Mouse (Mus musculus) midbrain, embryonic 13.5 days (tissue): ENCODE measurements around the gene Nfkbil1. TPM values are rescaled to one million over a fixed set of nuclear protein-coding genes. Genes with fewer than 3 reads are reported as not detected.

Experiments
- ATAC-seq: fragments of 200-750 bp; cut with Nextera tagmentation; 2 replicates; pipeline ENCODE4 v1.8.0; 2017; ENCODE audit warnings: mild to moderate bottlenecking, moderate TSS enrichment, moderate library complexity
- H3K27ac ChIP-seq: fragments of 300-500 bp; sonication (generic); 2 replicates; pipeline ENCODE4 v1.5.1; 2015; ENCODE audit warnings: inconsistent platforms, mild to moderate bottlenecking, moderate library complexity
- H3K27me3 ChIP-seq: fragments of 300-500 bp; sonication (generic); 2 replicates; pipeline ENCODE4 v1.6.1; 2015; ENCODE audit warnings: mild to moderate bottlenecking, inconsistent platforms
- H3K36me3 ChIP-seq: fragments of 300-500 bp; sonication (generic); 2 replicates; pipeline ENCODE4 v1.6.1; 2015; ENCODE audit warnings: mild to moderate bottlenecking, inconsistent platforms
- H3K4me1 ChIP-seq: fragments of 300-500 bp; sonication (generic); replicated peaks from 2 replicates; pipeline ENCODE4 v1.6.1; 2015; ENCODE audit warnings: inconsistent platforms
- H3K4me2 ChIP-seq: fragments of 300-500 bp; sonication (generic); replicated peaks from 2 replicates; pipeline ENCODE4 v1.6.1; 2015; ENCODE audit warnings: moderate library complexity, mild to moderate bottlenecking, inconsistent platforms
- H3K4me3 ChIP-seq: fragments of 300-500 bp; sonication (generic); replicated peaks from 2 replicates; pipeline ENCODE4 v1.5.1; 2015; ENCODE audit warnings: mild to moderate bottlenecking, inconsistent platforms
- H3K9ac ChIP-seq: fragments of 300-500 bp; sonication (generic); replicated peaks from 2 replicates; pipeline ENCODE4 v1.6.1; 2015; ENCODE audit warnings: mild to moderate bottlenecking, inconsistent platforms
- H3K9me3 ChIP-seq: fragments of 300-500 bp; sonication (generic); 2 replicates; pipeline ENCODE4 v1.6.1; 2016; ENCODE audit warnings: mild to moderate bottlenecking, inconsistent platforms
- WGBS: fragments of 180-500 bp; shearing (Covaris S2); methylation state at CpG from one replicate; pipeline ENCODE4 v1.1.7; 2015; 5-methylcytosine and 5-hydroxymethylcytosine counted together
- polyA plus RNA-seq: library from polyadenylated mRNA; unstranded; fragments of >200 nt; fragmentation: Nextera tagmentation; extraction: Ambion mirVana; gene quantifications from 2 replicates; pipeline ENCODE4 v1.2.1, GENCODE M21; 2015

The Nfkbil1 gene
- polyA plus RNA-seq, 1 experiment from 2014 or later: 11.0 TPM

GRCm38 (mm10) chr17:35251981-35252380 is 16.4 kb upstream of the Nfkbil1 start:
- WGBS: 83% methylated on average over 5 of the region's 5 CpGs
- no peak for ATAC-seq
- H3K4me2 ChIP-seq: no peak overlapping the region
- no peaks in the 10 kb centered on the region for H3K27me3 ChIP-seq
- no peak overlapping the region for H3K9ac ChIP-seq
- H3K4me3 ChIP-seq: no peak overlapping the region
- H3K4me1 ChIP-seq: peaks cover 4% of the 10 kb centered on the region; the same call in 1 of the 2 replicates
- no peaks in the 10 kb centered on the region for H3K9me3 ChIP-seq
- peaks cover 73% of the 10 kb centered on the region for H3K36me3 ChIP-seq
- no peak overlapping the region for H3K27ac ChIP-seq

GRCm38 (mm10) chr17:35251162-35251719 is 15.6 kb upstream of the Nfkbil1 start:
- H3K9ac ChIP-seq: no peak overlapping the region
- H3K27me3 ChIP-seq: no peaks in the 10 kb centered on the region
- peaks cover 9% of the 10 kb centered on the region for H3K4me1 ChIP-seq
- WGBS: 87% methylated on average over 15 of the region's 15 CpGs
- peaks cover 81% of the 10 kb centered on the region for H3K36me3 ChIP-seq
- no peak overlapping the region for H3K4me3 ChIP-seq
- no peak overlapping the region for H3K27ac ChIP-seq
- no peaks in the 10 kb centered on the region for H3K9me3 ChIP-seq
- ATAC-seq: peak; percentile 11; the same call in 1 of the 2 replicates
- no peak overlapping the region for H3K4me2 ChIP-seq

- Histone ChIP-seq H3K27me3 (no peaks in the 10 kb centered on the region), H3K4me2 (no peak overlapping the region), H3K9ac (no peak overlapping the region), H3K9me3 (no peaks in the 10 kb centered on the region), H3K4me3 (no peak overlapping the region), H3K36me3 (peaks cover 88% of the 10 kb centered on the region), H3K27ac (no peak overlapping the region), H3K4me1 (peaks cover 16% of the 10 kb centered on the region)
- ATAC-seq: no peak
- WGBS: 93% methylated on average over 3 of the region's 3 CpGs
Measured at GRCm38 (mm10) chr17:35250348-35251120, 14.9 kb upstream of the Nfkbil1 start.

GRCm38 (mm10) chr17:35249451-35250197 is 14.0 kb upstream of the Nfkbil1 start:
- H3K27ac ChIP-seq: no peak overlapping the region

GRCm38 (mm10) chr17:35248986-35249385 is 13.4 kb upstream of the Nfkbil1 start:
- H3K9ac ChIP-seq: no peak overlapping the region
- WGBS: 89% methylated on average over 14 of the region's 14 CpGs
- no peaks in the 10 kb centered on the region for H3K27me3 ChIP-seq
- H3K4me3 ChIP-seq: no peak overlapping the region
- ATAC-seq: no peak
- no peaks in the 10 kb centered on the region for H3K9me3 ChIP-seq
- no peak overlapping the region for H3K4me2 ChIP-seq
- H3K36me3 ChIP-seq: peaks cover 98% of the 10 kb centered on the region
- peaks cover 32% of the 10 kb centered on the region for H3K4me1 ChIP-seq
- no peak overlapping the region for H3K27ac ChIP-seq

More at GRCm38 (mm10) chr17:35249451-35250197, 14.0 kb upstream of the Nfkbil1 start:
- peaks cover 97% of the 10 kb centered on the region for H3K36me3 ChIP-seq
- no peaks in the 10 kb centered on the region for H3K27me3 ChIP-seq
- H3K9ac ChIP-seq: no peak overlapping the region
- H3K4me3 ChIP-seq: no peak overlapping the region
- 90% methylated on average over 19 of the region's 19 CpGs for WGBS
- ATAC-seq: no peak
- no peaks in the 10 kb centered on the region for H3K9me3 ChIP-seq
- peaks cover 25% of the 10 kb centered on the region for H3K4me1 ChIP-seq
- H3K4me2 ChIP-seq: no peak overlapping the region

- ATAC-seq: no peak
- WGBS: 90% methylated on average over 7 of the region's 7 CpGs
- no peak overlapping the region for H3K27ac ChIP-seq
Measured at GRCm38 (mm10) chr17:35247144-35247543, 11.6 kb upstream of the Nfkbil1 start.

GRCm38 (mm10) chr17:35245731-35246623 is 10.4 kb upstream of the Nfkbil1 start:
- Histone ChIP-seq H3K27me3 (no peaks in the 10 kb centered on the region), H3K4me3 (peak overlapping the region; percentile 96; the same call in 1 of the 2 replicates), H3K4me1 (peaks cover 41% of the 10 kb centered on the region), H3K36me3 (peaks cover 76% of the 10 kb centered on the region), H3K27ac (no peak overlapping the region), H3K9ac (peak overlapping the region; percentile 100; the same call in 1 of the 2 replicates), H3K9me3 (no peaks in the 10 kb centered on the region), H3K4me2 (peak overlapping the region; percentile 87)
- 80% methylated on average over 15 of the region's 15 CpGs for WGBS
- no peak for ATAC-seq

More at GRCm38 (mm10) chr17:35247144-35247543, 11.6 kb upstream of the Nfkbil1 start:
- no peak overlapping the region for H3K9ac ChIP-seq
- H3K4me1 ChIP-seq: peaks cover 41% of the 10 kb centered on the region
- peaks cover 85% of the 10 kb centered on the region for H3K36me3 ChIP-seq
- H3K9me3 ChIP-seq: no peaks in the 10 kb centered on the region
- H3K27me3 ChIP-seq: no peaks in the 10 kb centered on the region
- H3K4me3 ChIP-seq: no peak overlapping the region
- H3K4me2 ChIP-seq: no peak overlapping the region

GRCm38 (mm10) chr17:35244999-35245398 is 9.4 kb upstream of the Nfkbil1 start:
- Histone ChIP-seq H3K27ac (no peak overlapping the region), H3K4me2 (peak overlapping the region; percentile 87), H3K9me3 (no peaks in the 10 kb centered on the region), H3K4me3 (peak overlapping the region; percentile 96), H3K4me1 (peaks cover 50% of the 10 kb centered on the region), H3K9ac (peak overlapping the region; percentile 100), H3K27me3 (no peaks in the 10 kb centered on the region), H3K36me3 (peaks cover 66% of the 10 kb centered on the region)
- 71% methylated on average over 2 of the region's 2 CpGs for WGBS
- no peak for ATAC-seq

GRCm38 (mm10) chr17:35243086-35243485 is 7.5 kb upstream of the Nfkbil1 start:
- Histone ChIP-seq H3K9me3 (no peaks in the 10 kb centered on the region), H3K9ac (peak overlapping the region; percentile 100), H3K27ac (peak overlapping the region; percentile 99), H3K4me3 (peak overlapping the region; percentile 96), H3K36me3 (peaks cover 47% of the 10 kb centered on the region), H3K4me2 (peak overlapping the region; percentile 87), H3K27me3 (no peaks in the 10 kb centered on the region), H3K4me1 (peaks cover 50% of the 10 kb centered on the region)
- ATAC-seq: no peak
- WGBS: 2% methylated on average over 16 of the region's 16 CpGs

GRCm38 (mm10) chr17:35242015-35242941 is 6.7 kb upstream of the Nfkbil1 start:
- Histone ChIP-seq H3K4me1 (peaks cover 52% of the 10 kb centered on the region), H3K9ac (peak overlapping the region; percentile 100), H3K4me3 (peak overlapping the region; percentile 96), H3K27ac (peak overlapping the region; percentile 99), H3K27me3 (no peaks in the 10 kb centered on the region), H3K9me3 (no peaks in the 10 kb centered on the region), H3K36me3 (peaks cover 39% of the 10 kb centered on the region), H3K4me2 (peak overlapping the region; percentile 87)
- WGBS: under 1% methylated on average over 55 of the region's 55 CpGs
- ATAC-seq: peak; percentile 34
